9 mouse cellular contexts compared by ENCODE assay signal in the genomic region with DNA sequence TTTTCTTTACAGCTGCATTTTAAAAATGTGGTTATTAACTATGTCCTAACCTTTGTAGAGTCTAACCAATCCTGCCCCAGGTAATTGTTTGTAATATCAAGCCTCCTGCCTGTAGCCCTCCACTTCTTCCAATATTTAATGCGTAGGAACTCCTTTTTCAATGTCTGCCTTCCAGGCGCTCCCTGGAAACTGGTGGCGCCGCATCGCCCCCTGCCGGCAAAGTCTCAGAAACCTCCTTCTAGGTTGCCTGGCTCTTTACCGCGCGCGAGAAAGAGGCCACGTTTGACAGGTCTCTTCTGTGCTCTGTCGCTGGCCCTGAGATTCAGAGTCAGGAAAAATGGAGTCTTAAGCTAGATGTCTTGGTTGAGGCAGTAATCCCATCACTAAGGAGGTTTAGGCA.
DNase-seq lines count a peak whose midpoint lies in the region; ATAC-seq and TF ChIP-seq lines count a peak whose summit lies in the region.
"Had no signal": no experiment of that assay in that cellular context is flagged by ENCODE, and none has a peak within 500 bp of the region (broad histone marks: within the 10 kb centered on the region; RNA-seq: fewer than 3 reads in every experiment).

No protein-coding gene starts in this region.

- H3K4me1 ChIP-seq in bone marrow, adult 2 months (ENCODE audit: control insufficient read depth, insufficient read depth, low read length), result no peaks in the 10 kb centered on the region; the same call in 1 of the 2 replicates
- H3K4me1 ChIP-seq in forebrain, embryonic 10.5 days, result 0 out of 2 replicates have a peak, but pooled peaks cover 3% of the 10 kb centered on the region
- no peaks in the 10 kb centered on the region for H3K4me1 ChIP-seq in heart, embryonic 16.5 days (ENCODE audit: control insufficient read depth, insufficient read depth, low read length)

- H3K36me3 ChIP-seq in forebrain, embryonic 10.5 days (replicated peaks), result no peaks in the 10 kb centered on the region
- H3K36me3 ChIP-seq in heart, embryonic 16.5 days (ENCODE audit: control insufficient read depth, insufficient read depth), result no peaks in the 10 kb centered on the region
- H3K36me3 ChIP-seq: embryonic facial prominence, embryonic 15.5 days had no signal

- no peaks in the 10 kb centered on the region for H3K27me3 ChIP-seq in forebrain, embryonic 10.5 days (ENCODE audit: poor library complexity, severe bottlenecking)
- no peaks in the 10 kb centered on the region for H3K27me3 ChIP-seq in heart, embryonic 16.5 days (ENCODE audit: control insufficient read depth, insufficient read depth, low read length)
- H3K27me3 ChIP-seq: embryonic facial prominence, embryonic 15.5 days had no signal

- peak; percentile 80 for ATAC-seq in CD4-positive, CD25-positive, alpha-beta regulatory T cell, adult 4 months
- ATAC-seq in heart, embryonic 16.5 days (replicated peaks; ENCODE audit: extremely low read depth, insufficient read depth, low FRiP score), result no peak; the same call in 1 of the 2 replicates

- H3K9ac ChIP-seq in heart, embryonic 16.5 days (ENCODE audit: low read length), result no peak overlapping the region
- H3K9ac ChIP-seq: embryonic facial prominence, embryonic 15.5 days had no signal

- TF ChIP-seq CTCF in bone marrow, adult 2 months (IDR thresholded peaks at IDR 0.05; ENCODE audit: control insufficient read depth, insufficient read depth, low read length), result peak; percentile 76

- no peaks in the 10 kb centered on the region for H3K9me3 ChIP-seq in forebrain, embryonic 10.5 days
- no peaks in the 10 kb centered on the region for H3K9me3 ChIP-seq in heart, embryonic 16.5 days (replicated peaks; ENCODE audit: control insufficient read depth, low read length)
- H3K9me3 ChIP-seq: embryonic facial prominence, embryonic 15.5 days had no signal

- 3% methylated on average over 12 of the region's 12 CpGs for WGBS in bone marrow, adult 2 months
- WGBS in forebrain, embryonic 10.5 days, result 4% methylated on average over 12 of the region's 12 CpGs
- WGBS in heart, embryonic 16.5 days, result 4% methylated on average over 12 of the region's 12 CpGs

- H3K4me3 ChIP-seq in bone marrow, adult 2 months (replicated peaks; ENCODE audit: control insufficient read depth, low read depth, low read length), result no peak overlapping the region
- no peak overlapping the region for H3K4me3 ChIP-seq in forebrain, embryonic 10.5 days
- H3K4me3 ChIP-seq in heart, embryonic 16.5 days (ENCODE audit: low read length), result no peak overlapping the region
- H3K4me3 ChIP-seq: embryonic facial prominence, embryonic 15.5 days had no signal

- no peak overlapping the region for H3K27ac ChIP-seq in bone marrow, adult 2 months (ENCODE audit: control insufficient read depth, insufficient read depth, low read depth, low read length, poor library complexity)
- no peak overlapping the region for H3K27ac ChIP-seq in forebrain, embryonic 10.5 days
- no peak overlapping the region for H3K27ac ChIP-seq in heart, embryonic 16.5 days (ENCODE audit: low read length)
- H3K27ac ChIP-seq: embryonic facial prominence, embryonic 15.5 days had no signal

- no peak for TF ChIP-seq POLR2A in bone marrow, adult 2 months (IDR thresholded peaks at IDR 0.05; ENCODE audit: borderline replicate concordance, control insufficient read depth, low read depth, low read length)

- peak; percentile 79 for DNase-seq in forebrain, embryonic 10.5 days (ENCODE audit: extremely low spot score, low spot score)
- DNase-seq in layer of hippocampus, adult 18-20 months (ENCODE audit: low spot score in 2 of 2), result peak; percentile 75 to 83
- peak; percentile 90 for DNase-seq in lung, postnatal 14 days
- DNase-seq in ovary, postnatal 14 days (ENCODE audit: low spot score), result peak; percentile 81
- peak; percentile 59 for DNase-seq in thymus, postnatal 0 days (ENCODE audit: low spot score)

- H3K4me2 ChIP-seq in heart, embryonic 16.5 days (ENCODE audit: low read depth, low read length), result 0 out of 2 replicates have a peak overlapping the region, but pooled peaks have one; percentile 35
- H3K4me2 ChIP-seq: embryonic facial prominence, embryonic 15.5 days had no signal
